Mouse (Mus musculus): ENCODE measurements at regions not wholly inside any gene's neighbourhood (a gene's known extent, or its start where the extent isn't known, plus 50 kb on each side); places are given as distances from the start of the nearest gene placed in this dataset.

GRCm38 (mm10) chr12:16268621-16269165, 342.1 kb downstream of the Lpin1 start:
- TF ChIP-seq CTCF (IDR thresholded peaks at IDR 0.05; ENCODE audit: low read depth, low read length), result no peak
- TF ChIP-seq POLR2A (IDR thresholded peaks at IDR 0.05; ENCODE audit: borderline replicate concordance, low read depth, low read length), result no peak
